Mouse (Mus musculus) cerebellum, adult 2 months (tissue): Measurements from ENCODE around the gene Tfdp2. TPM values are rescaled to one million over a fixed set of nuclear protein-coding genes. Genes with fewer than 3 reads are reported as not detected.

Source experiments
- DNase-seq, 2 experiments: peaks; one replicate each; pipeline ENCODE4 v3.0.0; 2021
- H3K27ac ChIP-seq: fragments of 200-500 bp; 2 replicates; pipeline ENCODE4 v1.5.1; 2012; ENCODE audit warnings: low read length, control low read depth, inconsistent platforms; ENCODE audit not compliant: insufficient read depth
- H3K27me3 ChIP-seq: fragments of 200-500 bp; 2 replicates; pipeline ENCODE4 v1.6.1; 2012; ENCODE audit warnings: inconsistent platforms, mild to moderate bottlenecking, low read length, moderate library complexity; ENCODE audit not compliant: control insufficient read depth, insufficient read depth
- H3K4me1 ChIP-seq: fragments of 200-500 bp; 2 replicates; pipeline ENCODE4 v1.6.1; 2011; ENCODE audit warnings: low read length; ENCODE audit not compliant: control insufficient read depth, insufficient read depth
- H3K4me3 ChIP-seq: fragments of 200-500 bp; replicated peaks from 2 replicates; pipeline ENCODE3; 2011; ENCODE audit warnings: mild to moderate bottlenecking, low read depth, low read length, control low read depth; ENCODE audit not compliant: insufficient read depth
- CTCF ChIP-seq: fragments of 200-500 bp; IDR thresholded peaks from 2 replicates; pipeline ENCODE4 v1.5.1; 2011; ENCODE audit warnings: low read depth, mild to moderate bottlenecking, control low read depth, low read length, moderate library complexity, borderline replicate concordance; ENCODE audit not compliant: insufficient read depth
- POLR2A ChIP-seq: fragments of 200-500 bp; IDR thresholded peaks from 2 replicates; pipeline ENCODE4 v1.6.1; 2011; ENCODE audit warnings: low read length, control low read depth, borderline replicate concordance; ENCODE audit not compliant: insufficient read depth
- WGBS: fragments of 180-500 bp; shearing (Covaris S2); methylation state at CpG from one replicate; pipeline ENCODE4 v1.1.7; 2018; 5-methylcytosine and 5-hydroxymethylcytosine counted together
- polyA plus RNA-seq: library from polyadenylated mRNA; depleted of rRNA; stranded (reverse); fragments of >200 nt; gene quantifications from 2 replicates; pipeline ENCODE4 v1.2.3, GENCODE M21; 2012

Gene Tfdp2
- polyA plus RNA-seq, 1 experiment: 19.3 TPM

DNA sequence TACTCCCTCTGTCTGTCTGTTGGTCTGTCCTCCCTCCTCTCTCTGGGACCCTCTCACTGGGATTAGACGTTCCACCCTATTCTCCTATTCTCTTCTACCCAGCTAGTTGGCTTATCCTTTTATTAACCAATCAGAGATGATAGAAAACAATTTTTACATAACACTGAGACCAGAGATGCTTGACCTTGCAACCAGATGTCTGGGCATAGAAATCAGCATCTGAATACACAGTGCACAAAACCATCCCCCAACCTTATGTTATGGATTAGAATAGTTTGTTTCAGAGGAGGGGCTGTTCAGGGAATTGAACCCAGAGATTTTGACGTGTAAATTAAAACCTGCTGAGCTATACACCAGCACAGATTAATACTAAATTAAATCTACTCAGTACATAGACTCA is 34.2 kb downstream of the Tfdp2 start:
- Histone ChIP-seq H3K4me3 (no peak overlapping the region), H3K27me3 (no peaks in the 10 kb centered on the region), H3K4me1 (no peaks in the 10 kb centered on the region), H3K27ac (no peak overlapping the region)
- no peak for DNase-seq
- 33% methylated on average over 2 of the region's 2 CpGs for WGBS
- TF ChIP-seq POLR2A (no peak), CTCF (no peak)

DNA sequence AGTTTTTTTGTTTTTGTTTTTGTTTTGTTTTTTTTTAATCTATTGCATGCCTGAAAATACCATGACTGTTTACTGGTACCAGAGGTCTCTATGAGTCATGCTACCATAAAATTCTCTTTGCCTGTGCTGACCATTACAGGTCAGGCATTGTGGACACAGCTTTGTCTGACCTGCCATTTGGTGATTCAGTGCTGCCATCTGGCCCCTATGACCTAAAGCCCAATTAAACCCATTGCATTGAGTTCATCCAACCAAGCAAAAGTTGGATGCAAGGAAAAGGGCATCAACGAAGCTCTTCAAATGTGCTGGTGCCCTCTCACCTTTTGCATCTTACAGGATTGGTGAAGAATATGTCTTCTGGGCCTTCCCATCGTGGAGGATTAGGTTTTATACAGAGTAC is 39.4 kb downstream of the Tfdp2 start:
- H3K4me3 ChIP-seq: no peak overlapping the region

DNA sequence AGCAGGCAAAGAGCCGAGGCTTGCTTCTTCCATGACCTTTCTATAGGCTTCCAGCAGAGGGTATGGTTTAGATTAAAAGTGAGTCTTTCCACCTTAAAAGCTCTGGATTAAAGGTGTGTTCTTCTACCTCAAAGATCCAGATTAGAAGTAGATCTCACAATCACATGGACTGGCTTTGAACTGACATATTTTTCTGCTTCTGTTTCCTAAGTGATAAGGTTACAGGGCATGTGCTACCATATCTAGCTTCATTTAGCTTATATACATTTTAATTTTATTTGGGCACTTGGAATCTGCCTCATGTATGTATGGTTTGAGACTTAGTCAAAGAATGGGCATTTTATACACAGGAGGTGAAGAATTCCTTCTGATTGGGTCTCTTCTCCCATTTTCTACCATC is 41.3 kb downstream of the Tfdp2 start:
- DNase-seq: no peak
- Histone ChIP-seq H3K27ac (no peak overlapping the region), H3K4me1 (no peaks in the 10 kb centered on the region), H3K27me3 (no peaks in the 10 kb centered on the region), H3K4me3 (no peak overlapping the region)
- TF ChIP-seq POLR2A (no peak), CTCF (no peak)
- 97% methylated on average over 1 of the region's 1 CpGs for WGBS

More for the DNA sequence above, 39.4 kb downstream of the Tfdp2 start:
- Histone ChIP-seq H3K27ac (no peak overlapping the region), H3K27me3 (no peaks in the 10 kb centered on the region), H3K4me1 (no peaks in the 10 kb centered on the region)
- 41% methylated on average over 2 of the region's 2 CpGs for WGBS
- no peak for TF ChIP-seq POLR2A
- no peak for TF ChIP-seq CTCF
- DNase-seq: peak; percentile 23 to 53

GRCm38 (mm10) chr9:96238286-96238685 is 42.2 kb downstream of the Tfdp2 start:
- no peaks in the 10 kb centered on the region for H3K4me1 ChIP-seq
- no peak for TF ChIP-seq CTCF
- no peak for TF ChIP-seq POLR2A
- no peak overlapping the region for H3K27ac ChIP-seq
- DNase-seq: no peak
- WGBS: 100% methylated on average over 1 of the region's 1 CpGs
- no peak overlapping the region for H3K4me3 ChIP-seq
- no peaks in the 10 kb centered on the region for H3K27me3 ChIP-seq

- Histone ChIP-seq H3K27me3 (no peaks in the 10 kb centered on the region), H3K4me1 (no peaks in the 10 kb centered on the region), H3K4me3 (no peak overlapping the region), H3K27ac (no peak overlapping the region)
- WGBS: 78% methylated on average over 10 of the region's 10 CpGs
- TF ChIP-seq CTCF: no peak
- no peak for TF ChIP-seq POLR2A
- no peak for DNase-seq
Measured at GRCm38 (mm10) chr9:96241134-96242097, 45.3 kb downstream of the Tfdp2 start.

DNA sequence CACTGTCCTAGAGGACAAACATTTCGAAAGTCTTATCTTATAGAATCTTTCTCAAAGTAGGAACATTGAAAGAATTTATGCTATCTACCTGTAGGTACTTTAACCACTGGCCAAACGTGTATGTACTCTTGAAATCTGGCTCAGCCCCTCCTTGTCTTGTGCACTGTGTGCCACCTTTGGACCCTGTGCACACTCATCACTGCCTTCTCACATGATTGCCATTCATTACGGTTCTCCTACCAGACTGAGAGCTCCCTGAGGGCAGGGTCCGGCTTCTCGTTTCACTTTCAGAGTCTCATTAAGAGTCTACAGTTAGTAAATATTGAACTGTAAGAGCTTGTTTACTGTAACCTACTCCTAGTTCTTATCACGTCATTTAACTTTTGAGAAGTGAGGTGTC is 47.8 kb downstream of the Tfdp2 start:
- DNase-seq: no peak
- Histone ChIP-seq H3K4me3 (no peak overlapping the region), H3K27me3 (no peaks in the 10 kb centered on the region), H3K4me1 (no peaks in the 10 kb centered on the region), H3K27ac (no peak overlapping the region)
- 91% methylated on average over 6 of the region's 6 CpGs for WGBS
- TF ChIP-seq CTCF: no peak
- TF ChIP-seq POLR2A: no peak

GRCm38 (mm10) chr9:96254812-96255211 is 58.7 kb downstream of the Tfdp2 start:
- Histone ChIP-seq H3K27me3 (no peaks in the 10 kb centered on the region), H3K27ac (no peak overlapping the region), H3K4me1 (no peaks in the 10 kb centered on the region), H3K4me3 (no peak overlapping the region)
- 89% methylated on average over 2 of the region's 2 CpGs for WGBS
- TF ChIP-seq POLR2A: no peak
- TF ChIP-seq CTCF: no peak
- DNase-seq: no peak

DNA sequence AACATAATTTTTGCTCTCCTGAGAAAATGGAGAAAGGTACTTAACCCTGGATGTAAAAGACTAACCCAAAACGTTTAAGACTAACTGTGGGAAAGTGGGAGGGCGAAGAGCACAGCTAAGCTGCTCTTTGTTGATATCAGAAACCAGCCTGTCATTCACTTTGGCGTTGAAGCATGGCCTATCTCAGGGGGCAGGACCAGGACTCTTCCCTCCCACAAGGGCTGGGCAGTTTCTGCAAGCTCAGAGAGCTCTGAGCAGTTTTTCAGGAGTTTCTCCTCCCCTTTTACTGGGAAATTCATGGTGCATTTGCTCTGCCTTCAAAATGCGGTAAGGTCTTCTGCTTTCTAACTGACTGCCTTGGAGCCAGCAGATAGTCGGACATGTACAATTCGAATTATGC is 62.4 kb downstream of the Tfdp2 start:
- Histone ChIP-seq H3K27me3 (no peaks in the 10 kb centered on the region), H3K4me3 (no peak overlapping the region), H3K27ac (no peak overlapping the region), H3K4me1 (no peaks in the 10 kb centered on the region)
- 57% methylated on average over 6 of the region's 6 CpGs for WGBS
- no peak for TF ChIP-seq CTCF
- no peak for TF ChIP-seq POLR2A
- no peak for DNase-seq
